Mouse (Mus musculus) cerebellum, postnatal 14 days (tissue): ENCODE results near the gene Rasip1.

ENCODE experiments used
- DNase-seq, 2 experiments: peaks; one replicate each; pipeline ENCODE4 v3.0.0; 2021; ENCODE audit warnings: mixed read lengths in 2 of 2

The Rasip1 gene

DNA sequence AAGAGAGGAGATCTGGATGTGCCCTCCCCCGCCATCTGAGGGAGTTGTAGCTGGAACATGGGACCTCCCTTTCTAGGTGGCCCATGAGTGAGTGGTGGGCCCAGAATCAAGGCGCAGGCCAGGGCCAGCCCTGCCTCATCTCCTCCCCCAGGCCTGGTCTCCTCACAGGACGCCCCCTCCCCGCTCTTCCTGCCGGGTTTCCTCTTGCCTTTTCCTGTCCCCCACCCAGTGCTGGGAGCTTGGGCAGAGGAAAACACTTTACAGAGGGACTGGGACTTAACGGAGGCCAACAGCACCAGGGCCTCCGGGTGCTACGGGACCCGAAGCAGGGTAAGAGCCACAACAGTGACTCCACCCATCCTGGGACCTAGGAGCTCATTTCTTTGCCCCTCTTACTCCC is at the start of gene Rasip1:
Gene Rasip1, plus strand, starts transcription at position 228 of the 400 bp plus-strand sequence.
- DNase-seq = no peak

DNA sequence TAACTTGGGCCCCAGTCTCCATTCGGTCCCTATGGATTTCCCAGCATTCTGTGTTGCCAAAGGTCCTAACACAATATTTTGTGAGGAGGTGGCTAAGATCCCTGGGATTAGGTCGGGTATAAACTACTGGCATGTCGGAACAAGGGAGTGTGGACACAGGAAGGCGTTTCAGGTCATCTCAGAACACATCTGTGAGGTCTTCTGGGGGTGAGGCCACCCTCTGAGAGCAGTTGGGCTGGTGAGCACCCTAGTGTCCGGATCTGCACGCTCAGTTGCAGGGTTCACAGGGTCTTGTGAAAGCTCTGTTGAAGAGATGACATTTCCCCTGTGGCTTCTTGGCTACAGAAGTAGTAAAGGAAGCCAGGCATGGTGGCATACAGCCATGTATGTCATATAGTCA is 41.4 kb upstream of the Rasip1 start:
- no peak for DNase-seq

GRCm38 (mm10) chr7:45587631-45588592 is 39.4 kb upstream of the Rasip1 start:
- no peak for DNase-seq

DNA sequence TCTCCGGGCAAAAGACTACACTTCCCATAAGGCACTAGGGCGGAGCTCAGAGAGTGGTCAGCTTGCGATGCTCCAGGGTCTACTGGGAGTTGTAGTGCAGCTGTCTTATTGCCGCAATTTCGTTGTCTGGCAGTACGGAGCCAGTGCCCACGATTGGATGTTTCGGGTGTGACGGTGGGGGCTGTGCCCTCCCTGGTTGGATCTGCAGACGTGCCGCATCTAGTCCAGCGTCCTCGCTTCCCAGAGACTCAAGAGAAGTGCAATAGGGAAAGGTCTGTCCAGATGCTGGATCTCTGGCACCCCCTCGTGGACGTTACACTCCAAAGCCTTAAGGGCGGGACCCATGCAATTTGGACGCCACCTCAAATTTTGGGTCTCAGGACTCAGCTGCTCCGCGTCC is 38.1 kb upstream of the Rasip1 start:
- DNase-seq = peak; percentile 95 to 96

DNA sequence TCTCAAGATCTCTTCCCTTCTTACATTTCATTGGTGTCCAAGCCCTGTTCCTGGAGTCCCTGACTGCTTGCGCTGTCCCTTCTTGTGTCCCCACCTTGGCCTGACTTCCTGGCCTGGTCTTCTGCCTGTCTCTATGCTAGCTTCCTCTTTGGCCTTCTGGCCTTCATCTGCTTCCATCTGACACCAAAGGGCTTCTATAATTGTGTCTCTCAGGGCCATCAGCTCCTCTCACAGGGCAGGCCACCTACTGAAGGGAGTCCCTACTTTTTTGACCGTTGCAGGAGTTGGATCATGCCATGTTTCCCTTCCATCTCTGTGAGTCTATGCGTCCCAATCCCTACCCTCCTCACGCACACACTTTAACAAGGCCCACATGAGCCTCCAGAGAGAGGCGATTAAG is 37.4 kb upstream of the Rasip1 start:
- DNase-seq = no peak

DNA sequence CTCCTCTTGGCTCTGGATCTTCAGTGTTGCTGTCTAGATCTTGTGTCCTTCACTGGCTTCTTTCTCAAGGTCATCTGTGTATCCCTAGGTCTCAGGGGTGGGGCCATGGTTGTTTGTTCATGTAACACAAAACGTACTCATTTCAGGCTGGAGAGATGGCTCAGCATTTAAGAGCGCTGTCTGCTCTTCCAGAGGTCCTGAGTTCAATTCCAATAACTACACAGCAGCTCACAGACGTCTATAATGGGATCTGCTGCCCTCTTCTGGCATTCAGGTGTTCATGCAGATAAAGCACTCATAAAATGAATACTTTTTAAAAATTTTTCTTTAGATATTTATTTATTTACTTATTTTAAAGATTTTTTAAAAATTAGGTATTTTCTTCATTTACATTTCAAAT is 36.4 kb upstream of the Rasip1 start:
- DNase-seq = peak in 1 of 2 experiments; percentile 21

DNA sequence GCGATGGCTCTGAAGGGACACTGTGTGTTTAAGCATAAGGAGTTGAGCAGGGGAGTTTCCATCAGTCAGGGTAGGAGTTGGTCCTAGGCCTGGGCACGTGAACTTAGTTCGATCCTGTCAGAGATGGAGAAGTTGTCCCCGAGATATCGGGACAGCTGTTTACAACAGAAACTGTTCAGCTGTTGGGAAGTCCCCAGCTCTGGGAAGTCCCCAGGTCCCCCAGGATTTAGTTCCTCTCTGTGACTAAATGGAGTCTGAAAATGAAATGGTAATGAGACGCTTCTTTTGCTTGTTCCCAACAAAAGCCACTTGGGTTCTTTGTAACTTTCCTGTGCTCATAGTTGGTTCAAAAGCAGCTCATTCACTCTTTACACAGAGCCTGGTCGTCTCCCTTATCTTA is 35.4 kb upstream of the Rasip1 start:
- no peak for DNase-seq

- peak; percentile 82 to 83 for DNase-seq
Measured at GRCm38 (mm10) chr7:45593118-45593815, 34.0 kb upstream of the Rasip1 start.

DNA sequence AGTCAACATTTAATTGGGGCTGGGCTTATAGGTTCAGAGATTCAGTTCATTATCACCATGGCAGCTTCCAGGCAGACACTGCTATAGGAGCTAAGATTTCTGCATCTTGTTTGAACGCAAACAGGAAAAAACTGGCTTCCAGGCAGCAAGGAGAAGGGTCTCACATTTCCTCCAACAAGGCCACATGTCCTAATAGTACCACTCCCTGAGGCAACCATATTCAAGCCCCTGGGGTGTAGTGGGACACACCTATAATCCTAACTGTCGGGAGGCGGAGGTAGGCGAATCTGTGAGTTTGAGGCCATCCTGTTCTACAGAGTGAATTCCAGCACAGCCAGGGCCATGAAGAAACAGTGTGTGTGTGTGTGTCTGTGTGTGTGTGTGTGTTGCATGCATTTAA is 32.1 kb upstream of the Rasip1 start:
- no peak for DNase-seq

DNA sequence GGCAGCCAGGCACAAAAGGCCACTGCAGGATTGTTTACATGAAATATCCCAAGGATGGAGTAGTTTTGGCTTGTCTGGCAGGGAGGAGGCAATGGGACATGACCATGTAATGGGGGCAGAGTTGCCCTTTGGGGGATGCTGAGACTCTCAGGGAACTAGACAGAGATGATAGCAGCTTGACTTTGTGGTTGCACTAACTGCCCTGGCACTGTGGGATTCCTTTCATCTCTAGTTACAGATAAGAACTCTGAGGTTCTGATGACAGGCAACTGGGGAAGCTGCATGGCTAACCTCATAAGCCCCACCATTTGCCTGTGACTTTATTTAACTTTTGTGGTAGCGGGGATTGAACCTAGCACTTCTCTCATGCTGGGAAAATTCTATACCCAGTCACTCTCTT is 31.2 kb upstream of the Rasip1 start:
- DNase-seq = no peak

DNA sequence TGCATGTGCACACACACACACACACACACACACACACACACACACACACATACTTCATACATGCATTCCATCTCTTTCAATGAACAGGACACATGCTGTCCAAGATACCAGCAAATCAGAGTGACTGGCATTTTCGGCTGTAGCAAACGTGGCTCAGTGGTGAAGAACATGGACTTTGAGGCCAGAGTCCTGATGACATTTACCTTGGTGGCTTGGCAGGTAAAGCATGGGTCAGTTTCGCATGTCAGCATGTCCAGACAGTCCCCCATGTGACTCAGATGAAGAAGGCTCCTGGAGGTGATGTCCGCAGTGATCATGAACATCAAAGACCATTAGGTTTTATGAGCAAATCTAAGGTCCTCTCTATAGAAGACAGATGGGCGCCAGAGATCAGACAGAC is 30.3 kb upstream of the Rasip1 start:
- DNase-seq = no peak

DNA sequence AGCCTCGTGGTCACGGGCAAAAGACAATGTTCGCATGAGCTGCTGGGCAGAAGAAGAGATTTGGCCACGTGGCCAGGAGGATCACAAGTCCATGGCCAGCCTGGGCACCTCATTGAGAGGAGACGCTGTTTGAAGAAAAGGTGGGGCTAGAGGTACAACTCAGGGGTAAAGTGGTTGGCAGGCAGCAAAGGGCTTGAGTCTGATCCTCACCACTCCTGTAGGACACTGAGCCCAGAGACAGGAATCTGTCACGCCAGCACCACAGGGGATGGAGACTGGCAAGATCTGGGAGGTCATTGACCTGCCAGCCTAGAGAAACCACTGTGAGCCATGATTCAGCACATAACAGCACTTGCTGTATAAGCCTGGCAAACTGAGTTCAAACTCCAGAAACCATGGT is 29.8 kb upstream of the Rasip1 start:
- peak in 1 of 2 experiments; percentile 31 for DNase-seq

DNA sequence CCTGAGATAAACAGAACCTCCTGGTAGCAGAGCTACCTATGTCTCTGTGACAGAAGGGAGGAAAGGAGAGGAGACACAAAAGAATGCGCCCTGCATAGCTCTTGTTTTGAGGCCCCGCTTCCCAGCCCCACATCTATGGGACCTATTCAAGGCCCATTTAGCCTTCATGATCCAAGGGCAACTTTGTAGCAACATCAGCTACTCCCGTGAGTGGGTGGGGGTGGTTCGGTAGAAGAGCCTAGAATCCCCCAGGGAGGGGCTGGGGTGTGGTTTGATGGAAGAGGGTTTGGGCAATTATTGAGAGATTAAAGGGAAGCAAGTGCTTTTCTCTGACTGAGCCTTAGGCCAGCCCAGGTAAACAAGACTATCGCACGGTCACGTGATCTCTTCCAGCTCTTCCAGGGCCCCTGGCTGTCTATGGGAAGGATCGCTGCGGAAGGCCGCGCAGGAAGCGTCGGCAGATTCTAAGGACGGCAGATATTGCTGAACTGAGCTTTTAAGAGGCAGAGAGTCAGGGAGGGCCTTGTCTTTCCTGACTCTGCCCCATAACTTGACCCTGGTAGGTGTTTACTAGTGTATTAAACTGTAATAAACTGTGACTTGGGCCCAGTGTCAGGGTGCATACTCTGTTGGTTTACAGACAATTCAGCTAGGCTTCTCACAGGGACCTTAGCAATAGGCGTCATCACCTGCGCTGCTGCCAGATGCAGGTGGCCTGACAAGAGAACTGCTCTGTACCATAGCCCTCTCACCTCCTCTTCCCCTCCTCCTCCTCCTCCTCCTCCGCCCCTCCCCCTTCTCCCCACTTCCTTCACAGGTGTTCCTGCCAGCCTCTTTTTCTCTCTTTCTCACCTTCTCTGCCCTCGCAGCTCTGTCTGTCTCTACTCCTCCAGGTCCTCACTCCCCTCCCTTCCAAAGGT is 28.1 kb upstream of the Rasip1 start:
- DNase-seq = no peak

- no peak for DNase-seq
Measured at GRCm38 (mm10) chr7:45605704-45606289, 21.5 kb upstream of the Rasip1 start.

DNA sequence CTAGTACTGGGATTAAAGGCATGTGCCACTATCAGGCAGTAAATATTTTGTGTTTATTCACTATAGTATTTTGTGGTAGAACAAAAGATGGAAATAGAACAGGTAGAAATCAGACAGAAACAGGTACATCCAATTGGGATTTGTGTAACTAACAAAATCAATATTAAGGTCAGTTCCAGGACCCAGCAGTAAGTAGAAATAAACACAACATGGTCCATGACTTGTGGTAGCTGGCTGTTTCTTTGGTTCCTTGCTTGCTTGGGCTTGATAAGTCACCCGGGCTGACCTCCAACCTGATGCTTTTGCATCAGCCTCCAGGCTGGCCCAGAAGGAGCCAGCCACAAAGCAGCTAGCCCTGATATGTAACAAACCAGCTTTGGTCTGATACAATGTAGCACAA is 17.8 kb upstream of the Rasip1 start:
- no peak for DNase-seq

GRCm38 (mm10) chr7:45616277-45616676 is 11.0 kb upstream of the Rasip1 start:
- no peak for DNase-seq

DNA sequence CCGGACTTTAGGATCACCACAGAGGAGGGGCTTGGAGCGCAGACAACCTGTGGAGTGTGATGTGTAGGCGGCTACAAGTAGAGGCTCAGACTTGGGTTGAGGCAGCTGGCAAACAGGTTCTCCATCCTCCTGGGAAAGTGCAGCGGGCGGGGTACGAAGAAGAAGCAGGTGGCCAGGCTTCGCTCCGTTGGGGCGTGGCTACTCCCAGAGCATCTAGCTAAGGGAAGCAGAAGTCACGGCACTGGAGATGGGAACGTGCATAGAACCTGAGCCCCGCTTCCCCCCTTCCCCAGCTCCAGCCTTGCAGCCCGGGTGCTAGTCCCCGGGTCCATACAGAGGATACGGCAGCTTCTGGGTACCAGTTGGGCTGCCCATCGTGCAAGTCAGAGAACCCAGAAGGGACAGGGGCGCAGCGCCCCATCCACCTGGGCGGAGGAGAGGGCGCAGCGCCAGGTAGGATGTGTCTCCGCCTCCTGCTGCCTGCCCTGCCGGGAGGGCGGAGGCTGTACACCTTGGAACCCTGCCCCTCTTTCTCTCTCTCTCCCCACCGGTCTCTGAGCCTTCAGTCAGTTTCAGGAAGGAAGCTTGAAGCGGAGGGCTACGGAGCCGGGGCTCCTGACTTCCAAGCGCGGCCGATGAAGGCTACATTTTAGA is 10.1 kb upstream of the Rasip1 start, which contains the start of gene Fut1:
Gene Fut1, plus strand, starts transcription at position 248 of the 654 bp plus-strand sequence.
- peak; percentile 22 to 33 for DNase-seq

DNA sequence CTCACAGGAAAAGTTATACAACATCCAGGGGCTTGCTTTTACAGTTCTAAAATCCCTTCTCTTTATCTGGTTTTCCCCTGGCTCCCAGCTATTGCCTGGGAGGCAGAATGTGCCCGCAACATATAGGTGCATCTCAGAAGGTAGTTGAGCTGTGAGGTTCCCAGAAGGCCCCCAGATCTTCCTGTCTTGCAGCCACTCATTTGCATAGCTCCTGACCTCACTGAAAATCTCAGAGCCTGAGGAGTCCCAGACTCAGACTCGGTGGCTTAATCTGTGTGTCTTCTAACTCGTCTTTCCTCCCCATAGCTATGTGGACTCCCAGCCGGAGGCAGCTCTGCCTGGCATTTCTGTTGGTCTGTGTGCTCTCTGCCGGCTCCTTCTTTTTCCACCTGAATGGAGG is 9.0 kb upstream of the Rasip1 start:
- no peak for DNase-seq

- DNase-seq = no peak
Measured at GRCm38 (mm10) chr7:45619592-45619991, 7.7 kb upstream of the Rasip1 start.

DNA sequence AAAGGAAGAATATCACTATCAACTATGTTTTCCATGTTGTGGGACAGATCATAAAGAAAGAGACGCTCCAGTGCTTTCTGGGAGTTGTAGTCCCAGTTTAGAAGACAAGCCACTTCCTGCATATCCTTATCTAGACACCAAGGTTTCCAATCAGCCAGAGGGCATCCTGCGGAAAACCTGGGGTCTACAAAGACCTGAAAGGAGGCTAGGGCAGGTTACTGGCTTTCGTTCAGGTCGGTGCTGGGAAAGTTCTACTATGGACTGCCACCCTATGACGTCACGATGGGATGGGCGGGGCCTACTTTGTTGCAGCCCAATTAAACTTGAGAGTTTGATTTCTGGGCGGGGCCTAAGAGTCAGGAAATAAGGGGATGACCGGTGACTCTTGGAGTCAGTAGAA is 5.8 kb upstream of the Rasip1 start, which contains the start of gene Izumo1:
Gene Izumo1, plus strand, starts transcription at position 369 of the 400 bp plus-strand sequence.
- DNase-seq = peak in 1 of 2 experiments; percentile 51

DNA sequence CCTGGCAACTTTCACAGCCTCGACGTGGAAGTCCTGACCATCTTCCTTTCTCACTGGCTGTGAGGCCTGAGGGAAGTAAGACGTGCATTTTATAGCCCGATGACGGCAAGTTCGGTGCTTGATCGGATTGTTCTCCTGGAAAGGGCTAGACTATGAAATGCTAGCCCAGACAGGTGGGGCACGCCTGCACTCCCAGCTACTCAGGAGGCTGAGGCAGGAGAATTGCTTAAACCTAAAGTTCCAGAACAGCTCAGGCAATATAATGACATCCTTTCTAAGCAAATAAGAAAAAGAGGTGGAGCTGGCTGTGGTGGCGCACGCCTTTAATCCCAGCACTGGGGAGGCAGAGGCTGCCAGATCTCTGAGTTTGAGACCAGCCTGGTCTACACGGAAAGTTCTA is 3.8 kb upstream of the Rasip1 start:
- DNase-seq = no peak

DNA sequence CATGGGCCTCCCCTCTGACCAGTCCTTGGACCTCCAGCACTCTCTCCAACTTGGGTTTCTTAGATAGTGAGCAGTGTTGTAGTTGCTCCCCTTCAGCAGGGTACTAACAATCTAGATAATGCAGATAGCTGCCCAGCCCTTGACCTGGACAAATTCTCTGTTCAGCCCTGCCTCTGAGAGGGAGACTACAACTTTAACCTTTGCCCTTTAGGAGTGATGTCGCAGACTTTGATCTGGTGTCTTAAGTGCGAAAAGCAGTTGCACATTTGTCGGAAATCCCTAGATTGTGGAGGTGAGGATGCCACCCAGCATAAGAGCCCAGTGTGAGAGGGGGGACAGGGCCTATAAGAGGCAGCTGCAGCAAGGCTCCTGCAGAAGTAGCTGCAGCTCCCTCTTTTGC is 2.6 kb upstream of the Rasip1 start:
- DNase-seq = no peak
